In the genomic region with DNA sequence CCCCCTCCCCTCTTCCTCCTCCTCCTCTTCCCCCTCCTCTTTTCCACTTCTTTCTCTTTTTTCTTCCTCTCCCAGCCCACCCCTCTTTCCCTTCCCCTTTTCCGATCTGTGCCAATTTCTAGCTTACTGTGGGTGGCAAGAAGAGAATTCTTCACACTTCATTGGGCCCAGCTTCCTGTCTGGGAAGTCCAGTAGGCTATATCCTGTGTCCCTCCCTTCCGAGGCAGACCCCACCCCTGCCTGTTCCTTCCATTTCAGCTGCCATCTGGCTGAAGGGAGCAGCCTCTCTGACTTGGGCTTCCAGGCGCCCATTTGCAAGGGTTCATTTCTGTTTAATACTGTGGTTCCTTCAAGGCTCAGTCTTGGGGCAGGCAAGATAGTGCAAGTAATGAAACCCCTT, we compare ENCODE assay signal across 17 mouse cellular contexts.
DNase-seq lines count a peak whose midpoint lies in the region; ATAC-seq and TF ChIP-seq lines count a peak whose summit lies in the region.
"Had no signal": no experiment of that assay in that cellular context is flagged by ENCODE, and none has a peak within 500 bp of the region (broad histone marks: within the 10 kb centered on the region; RNA-seq: fewer than 3 reads in every experiment).

No protein-coding gene starts in this region.

- peaks cover 3% of the 10 kb centered on the region; the same call in 1 of the 2 replicates for H3K36me3 ChIP-seq in hindbrain, embryonic 16.5 days (ENCODE audit: control insufficient read depth, insufficient read depth, low read length)
- H3K36me3 ChIP-seq in hindbrain, embryonic 14.5 days (replicated peaks; ENCODE audit: control insufficient read depth, insufficient read depth): 0 out of 2 replicates have a peak, but pooled peaks cover 3% of the 10 kb centered on the region
- no peaks in the 10 kb centered on the region for H3K36me3 ChIP-seq in kidney, adult 2 months (ENCODE audit: control insufficient read depth, insufficient read depth, low read length)
- H3K36me3 ChIP-seq in lung, embryonic 15.5 days: peaks cover 8% of the 10 kb centered on the region; the same call in 1 of the 2 replicates
- H3K36me3 ChIP-seq: midbrain, embryonic 15.5 days had no signal

- no peak for DNase-seq in hindbrain, embryonic 14.5 days (ENCODE audit: low spot score)
- DNase-seq in kidney, postnatal 4 days: peak; percentile 26 to 51
- DNase-seq in kidney, adult 2 months: no peak
- peak; percentile 32 for DNase-seq in lung, postnatal 25 days (ENCODE audit: low spot score)
- DNase-seq in left cerebral cortex, adult 9 months (ENCODE audit: low spot score in 2 of 2): no peak
- DNase-seq: adrenal gland, postnatal 25 days; B cell, adult 2 months; cerebellum, adult 18-20 months; cerebellum, postnatal 36 days; heart, adult 11 months; liver, postnatal 0 days; right cerebral cortex, postnatal 4 days had no signal

- H3K9ac ChIP-seq in hindbrain, embryonic 16.5 days (ENCODE audit: low read depth, low read length): no peak overlapping the region
- no peak overlapping the region for H3K9ac ChIP-seq in hindbrain, embryonic 14.5 days
- H3K9ac ChIP-seq in lung, embryonic 15.5 days: no peak overlapping the region
- H3K9ac ChIP-seq: intestine, embryonic 15.5 days; liver, postnatal 0 days; midbrain, embryonic 15.5 days had no signal

- no peak overlapping the region for H3K27ac ChIP-seq in hindbrain, embryonic 16.5 days (ENCODE audit: low read depth, low read length)
- no peak overlapping the region for H3K27ac ChIP-seq in hindbrain, embryonic 14.5 days
- no peak overlapping the region for H3K27ac ChIP-seq in kidney, adult 2 months (ENCODE audit: insufficient read depth, low read depth, low read length)
- peak overlapping the region; percentile 92 for H3K27ac ChIP-seq in lung, embryonic 15.5 days
- H3K27ac ChIP-seq: forebrain, embryonic 10.5 days; intestine, embryonic 15.5 days; midbrain, embryonic 15.5 days had no signal

- no peak for TF ChIP-seq POLR2A in kidney, adult 2 months (IDR thresholded peaks at IDR 0.05; ENCODE audit: low read depth, low read length)

- no peak overlapping the region for H3K4me2 ChIP-seq in hindbrain, embryonic 16.5 days (ENCODE audit: low read length)
- no peak overlapping the region for H3K4me2 ChIP-seq in hindbrain, embryonic 14.5 days (replicated peaks)
- no peak overlapping the region for H3K4me2 ChIP-seq in lung, embryonic 15.5 days
- H3K4me2 ChIP-seq: intestine, embryonic 15.5 days; midbrain, embryonic 15.5 days had no signal

- H3K27me3 ChIP-seq in hindbrain, embryonic 16.5 days (replicated peaks; ENCODE audit: control insufficient read depth, insufficient read depth, low read length): no peaks in the 10 kb centered on the region
- no peaks in the 10 kb centered on the region for H3K27me3 ChIP-seq in hindbrain, embryonic 14.5 days (ENCODE audit: control insufficient read depth, insufficient read depth, low read length)
- no peaks in the 10 kb centered on the region for H3K27me3 ChIP-seq in kidney, adult 2 months (replicated peaks; ENCODE audit: control insufficient read depth, insufficient read depth, low read length)
- H3K27me3 ChIP-seq in lung, embryonic 15.5 days: no peaks in the 10 kb centered on the region
- H3K27me3 ChIP-seq: intestine, embryonic 15.5 days; midbrain, embryonic 15.5 days had no signal

- H3K9me3 ChIP-seq in hindbrain, embryonic 16.5 days (ENCODE audit: control insufficient read depth, low read length): no peaks in the 10 kb centered on the region
- no peaks in the 10 kb centered on the region for H3K9me3 ChIP-seq in hindbrain, embryonic 14.5 days (ENCODE audit: control insufficient read depth, low read length)
- no peaks in the 10 kb centered on the region for H3K9me3 ChIP-seq in lung, embryonic 15.5 days
- H3K9me3 ChIP-seq: intestine, embryonic 15.5 days; midbrain, embryonic 15.5 days had no signal

- H3K4me3 ChIP-seq in hindbrain, embryonic 16.5 days (ENCODE audit: low read length): no peak overlapping the region
- H3K4me3 ChIP-seq in hindbrain, embryonic 14.5 days (replicated peaks; ENCODE audit: low read length): no peak overlapping the region
- no peak overlapping the region for H3K4me3 ChIP-seq in kidney, adult 2 months (ENCODE audit: insufficient read depth, low read depth, low read length)
- H3K4me3 ChIP-seq in lung, embryonic 15.5 days: no peak overlapping the region
- H3K4me3 ChIP-seq: forebrain, embryonic 10.5 days; intestine, embryonic 15.5 days; midbrain, embryonic 15.5 days had no signal

- WGBS in hindbrain, embryonic 16.5 days: 40% methylated on average over 3 of the region's 3 CpGs
- WGBS in hindbrain, embryonic 14.5 days: 60% methylated on average over 3 of the region's 3 CpGs
- WGBS in kidney, adult 2 months: 51% methylated on average over 3 of the region's 3 CpGs
- WGBS in lung, embryonic 15.5 days: 31% methylated on average over 3 of the region's 3 CpGs

- ATAC-seq in hindbrain, embryonic 16.5 days: peak; percentile 22; the same call in 1 of the 2 replicates
- ATAC-seq in hindbrain, embryonic 14.5 days (ENCODE audit: low FRiP score): no peak
- ATAC-seq in lung, embryonic 15.5 days (ENCODE audit: borderline replicate concordance, extremely low read depth, low FRiP score, low TSS enrichment): peak; percentile 56; the same call in 1 of the 2 replicates
- ATAC-seq: intestine, embryonic 15.5 days; liver, postnatal 0 days; midbrain, embryonic 15.5 days had no signal

- TF ChIP-seq CTCF in kidney, adult 2 months (conservative IDR thresholded peaks at IDR 0.05; ENCODE audit: insufficient read depth, insufficient read length, low read depth, low read length): no peak

- H3K4me1 ChIP-seq in hindbrain, embryonic 16.5 days (ENCODE audit: control insufficient read depth, insufficient read depth, low read depth, low read length): no peaks in the 10 kb centered on the region
- H3K4me1 ChIP-seq in hindbrain, embryonic 14.5 days (replicated peaks; ENCODE audit: control insufficient read depth, insufficient read depth, low read length): no peaks in the 10 kb centered on the region
- H3K4me1 ChIP-seq in kidney, adult 2 months (ENCODE audit: control insufficient read depth, insufficient read depth, low read length): no peaks in the 10 kb centered on the region
- peaks cover 33% of the 10 kb centered on the region for H3K4me1 ChIP-seq in lung, embryonic 15.5 days
- H3K4me1 ChIP-seq: forebrain, embryonic 10.5 days; intestine, embryonic 15.5 days; midbrain, embryonic 15.5 days had no signal

Comparison
In these comparisons a context has a peak if more than half of its experiments do, and no peak if none do; other contexts are left out.
1. DNase-seq: peak in kidney, postnatal 4 days (2 of 2) and lung, postnatal 25 days (single experiment); none in hindbrain, embryonic 14.5 days (single experiment), kidney, adult 2 months (single experiment) and left cerebral cortex, adult 9 months (0 of 2).